Mouse (Mus musculus) megakaryocyte, embryonic 14.5 days (primary cell): ENCODE results near the gene Wdr27.

ENCODE experiments used
- FLI1 ChIP-seq: IDR thresholded peaks from 2 replicates; pipeline ENCODE4 v1.6.1; 2012; ENCODE audit warnings: low read length, inconsistent platforms, mixed read lengths
- GATA1 ChIP-seq: IDR thresholded peaks from 3 replicates; pipeline ENCODE4 v1.6.1; 2012; ENCODE audit warnings: mixed read lengths, low read length, inconsistent platforms, borderline replicate concordance

DNA sequence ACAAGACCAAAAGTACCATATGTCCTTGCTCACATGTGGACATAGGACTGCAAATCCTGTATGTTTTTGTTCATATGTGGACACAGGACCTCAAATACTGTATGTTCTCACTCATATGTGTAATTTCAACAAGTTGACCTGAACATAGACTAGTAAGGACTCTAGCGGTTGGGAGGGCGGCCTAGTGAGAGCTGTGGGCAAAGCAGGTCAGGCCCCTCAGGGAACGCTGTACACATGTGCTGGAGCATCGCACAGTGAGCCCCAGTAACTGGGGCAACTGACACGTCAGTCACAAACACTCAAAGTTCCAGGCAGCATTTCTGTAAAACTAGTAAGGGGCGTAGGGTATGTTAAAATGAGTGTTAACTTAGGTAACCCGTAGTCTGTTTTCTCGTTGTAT is 30.0 kb downstream of the Wdr27 start:
- TF ChIP-seq GATA1 (no peak), FLI1 (no peak)
